ENCODE assay signal across 22 mouse cellular contexts in genomic region chr16:48890733-48891132, GRCm38 (mm10). TPM values are rescaled to one million over a fixed set of nuclear protein-coding genes. Genes with fewer than 3 reads are reported as not detected.
A peak's percentile ranks its signal among the peaks of the same experiment; 100 is the strongest.
DNase-seq lines count a peak whose midpoint lies in the region; ATAC-seq and TF ChIP-seq lines count a peak whose summit lies in the region.
"Had no signal": no experiment of that assay in that cellular context is flagged by ENCODE, and none has a peak within 500 bp of the region (broad histone marks: within the 10 kb centered on the region; RNA-seq: fewer than 3 reads in every experiment).

No protein-coding gene starts in this region.

- TF ChIP-seq CTCF in midbrain, postnatal 0 days (IDR thresholded peaks at IDR 0.05) = no peak

- no peak overlapping the region for H3K4me2 ChIP-seq in kidney, embryonic 16.5 days (replicated peaks; ENCODE audit: low read depth, low read length)
- H3K4me2 ChIP-seq in midbrain, postnatal 0 days (ENCODE audit: low read depth, low read length, poor library complexity, severe bottlenecking) = no peak overlapping the region
- H3K4me2 ChIP-seq in midbrain, embryonic 14.5 days (ENCODE audit: low read length) = no peak overlapping the region
- H3K4me2 ChIP-seq: forebrain, embryonic 15.5 days; heart, embryonic 13.5 days had no signal

- H3K9ac ChIP-seq in kidney, embryonic 16.5 days (replicated peaks; ENCODE audit: low read length) = no peak overlapping the region
- no peak overlapping the region for H3K9ac ChIP-seq in midbrain, postnatal 0 days (replicated peaks; ENCODE audit: low read length, poor library complexity, severe bottlenecking)
- no peak overlapping the region for H3K9ac ChIP-seq in midbrain, embryonic 14.5 days (replicated peaks; ENCODE audit: low read length)
- H3K9ac ChIP-seq: forebrain, embryonic 15.5 days; heart, embryonic 13.5 days had no signal

- H3K27me3 ChIP-seq in kidney, embryonic 16.5 days (ENCODE audit: insufficient read depth, low read length) = no peaks in the 10 kb centered on the region
- H3K27me3 ChIP-seq in midbrain, postnatal 0 days (ENCODE audit: insufficient read depth, low read length) = no peaks in the 10 kb centered on the region
- no peaks in the 10 kb centered on the region for H3K27me3 ChIP-seq in midbrain, embryonic 14.5 days (ENCODE audit: control insufficient read depth, insufficient read depth, low read length)
- H3K27me3 ChIP-seq: CH12.LX; forebrain, embryonic 15.5 days; heart, embryonic 13.5 days had no signal

- H3K27ac ChIP-seq in kidney, embryonic 16.5 days (ENCODE audit: low read length) = no peak overlapping the region
- H3K27ac ChIP-seq in midbrain, postnatal 0 days (ENCODE audit: low read depth, low read length) = no peak overlapping the region
- H3K27ac ChIP-seq in midbrain, embryonic 14.5 days (replicated peaks; ENCODE audit: low read depth, low read length) = no peak overlapping the region
- H3K27ac ChIP-seq: forebrain, embryonic 15.5 days; heart, embryonic 13.5 days had no signal

- ATAC-seq in kidney, embryonic 16.5 days (ENCODE audit: low FRiP score, low TSS enrichment) = peak; percentile 46; the same call in 1 of the 2 replicates
- ATAC-seq in midbrain, postnatal 0 days (ENCODE audit: low FRiP score) = no peak
- ATAC-seq in midbrain, embryonic 14.5 days (ENCODE audit: low FRiP score, low TSS enrichment) = no peak
- ATAC-seq: forebrain, embryonic 15.5 days; hindbrain, embryonic 16.5 days had no signal

- WGBS in kidney, embryonic 16.5 days = 20% methylated on average over 2 of the region's 2 CpGs
- 57% methylated on average over 2 of the region's 2 CpGs for WGBS in midbrain, postnatal 0 days
- 73% methylated on average over 2 of the region's 2 CpGs for WGBS in midbrain, embryonic 14.5 days

- H3K4me1 ChIP-seq in kidney, embryonic 16.5 days (ENCODE audit: insufficient read depth, low read length) = no peaks in the 10 kb centered on the region
- H3K4me1 ChIP-seq in midbrain, postnatal 0 days (ENCODE audit: insufficient read depth, low read length) = no peaks in the 10 kb centered on the region
- H3K4me1 ChIP-seq in midbrain, embryonic 14.5 days (ENCODE audit: control insufficient read depth, insufficient read depth, low read length) = no peaks in the 10 kb centered on the region
- H3K4me1 ChIP-seq: forebrain, embryonic 15.5 days; heart, embryonic 13.5 days had no signal

- H3K4me3 ChIP-seq in kidney, embryonic 16.5 days (ENCODE audit: low read length) = no peak overlapping the region
- no peak overlapping the region for H3K4me3 ChIP-seq in midbrain, postnatal 0 days (ENCODE audit: low read depth, low read length)
- H3K4me3 ChIP-seq in midbrain, embryonic 14.5 days (replicated peaks; ENCODE audit: low read depth, low read length) = no peak overlapping the region
- H3K4me3 ChIP-seq: forebrain, embryonic 15.5 days; heart, embryonic 13.5 days had no signal

- H3K9me3 ChIP-seq in kidney, embryonic 16.5 days (ENCODE audit: low read length) = no peaks in the 10 kb centered on the region
- H3K9me3 ChIP-seq in midbrain, postnatal 0 days (ENCODE audit: low read length) = no peaks in the 10 kb centered on the region
- H3K9me3 ChIP-seq in midbrain, embryonic 14.5 days (ENCODE audit: control insufficient read depth, low read length) = no peaks in the 10 kb centered on the region
- H3K9me3 ChIP-seq: forebrain, embryonic 15.5 days had no signal

- H3K36me3 ChIP-seq in kidney, embryonic 16.5 days (ENCODE audit: insufficient read depth, low read length) = no peaks in the 10 kb centered on the region
- no peaks in the 10 kb centered on the region for H3K36me3 ChIP-seq in midbrain, postnatal 0 days (ENCODE audit: insufficient read depth, low read length)
- no peaks in the 10 kb centered on the region for H3K36me3 ChIP-seq in midbrain, embryonic 14.5 days (ENCODE audit: control insufficient read depth, insufficient read depth, low read length)
- H3K36me3 ChIP-seq: forebrain, embryonic 15.5 days; heart, embryonic 13.5 days had no signal

- no peak for DNase-seq in kidney, adult 18-20 months
- DNase-seq in midbrain, postnatal 0 days (ENCODE audit: low spot score) = peak; percentile 1
- no peak for DNase-seq in midbrain, embryonic 14.5 days
- peak; percentile 8 for DNase-seq in adipocyte (ENCODE audit: low spot score)
- DNase-seq in thymus, adult 18-20 months = no peak
- DNase-seq: adrenal gland, postnatal 10 days; cerebellum, adult 11-12 months; cerebellum, adult 9-10 months; cerebellum, postnatal 25 days; gastrocnemius, postnatal 36 days; heart, adult 11 months; heart, postnatal 36 days had no signal

RNA-seq across cellular contexts. Expression of gene Retnlg, which starts 18.3 kb away (rescaled TPM):
- 0.54 and 1.9 TPM in 2 replicates for polyA plus RNA-seq in kidney, embryonic 16.5 days (2015; fragmentation: Nextera tagmentation; extraction: Ambion mirVana)
- total RNA-seq in midbrain, postnatal 0 days (2014; rRNA removed) = not detected in 2 replicates
- polyA plus RNA-seq in midbrain, postnatal 0 days (2015; fragmentation: Nextera tagmentation; extraction: Ambion mirVana) = 0.72 and 0.85 TPM in 2 replicates
- 0.39 TPM in 1 of 2 replicates, not detected in the other for polyA plus RNA-seq in midbrain, embryonic 14.5 days (2014; fragmentation: Nextera tagmentation; extraction: Ambion mirVana)
- total RNA-seq: CH12.LX; gastrocnemius, adult 8-10 months; gastrocnemius, postnatal 36 days had no signal
- polyA plus RNA-seq: embryonic facial prominence, embryonic 11.5 days; forebrain, embryonic 11.5 days; heart, embryonic 13.5 days; hindbrain, embryonic 11.5 days had no signal

RNA-seq across cellular contexts. Expression of gene Retnla, which starts 48.4 kb away (rescaled TPM):
- 1.2 TPM in 1 of 2 replicates, not detected in the other for polyA plus RNA-seq in kidney, embryonic 16.5 days (2015; fragmentation: Nextera tagmentation; extraction: Ambion mirVana)
- total RNA-seq in midbrain, postnatal 0 days (2014; rRNA removed) = not detected in 2 replicates
- not detected in 2 replicates for polyA plus RNA-seq in midbrain, postnatal 0 days (2015; fragmentation: Nextera tagmentation; extraction: Ambion mirVana)
- polyA plus RNA-seq in midbrain, embryonic 14.5 days (2014; fragmentation: Nextera tagmentation; extraction: Ambion mirVana) = not detected in 2 replicates
- total RNA-seq: CH12.LX had no signal
- polyA plus RNA-seq: brain, embryonic 14.5 days; embryonic facial prominence, embryonic 11.5 days; forebrain, embryonic 11.5 days; forebrain, embryonic 15.5 days; heart, embryonic 13.5 days; hindbrain, embryonic 11.5 days; hindbrain, embryonic 16.5 days had no signal

Comparison
In these comparisons a context has a peak if more than half of its experiments do, and no peak if none do; other contexts are left out.
1. DNase-seq: peak in midbrain, postnatal 0 days (single experiment) and adipocyte (single experiment); none in kidney, adult 18-20 months (single experiment), midbrain, embryonic 14.5 days (single experiment) and thymus, adult 18-20 months (0 of 2).